Mouse (Mus musculus) midbrain, postnatal 0 days (tissue): ENCODE measurements around the gene Txnip. TPM values are rescaled to one million over a fixed set of nuclear protein-coding genes. Genes with fewer than 3 reads are reported as not detected.

ENCODE experiments used
- ATAC-seq: fragments of 200-750 bp; cut with Nextera tagmentation; 2 replicates; pipeline ENCODE4 v1.8.0; 2017; ENCODE audit warnings: moderate number of reproducible peaks, mild to moderate bottlenecking, moderate TSS enrichment, moderate library complexity; ENCODE audit not compliant: low FRiP score
- DNase-seq: peaks from one replicate; pipeline ENCODE4 v3.0.0-alpha.2; 2015; ENCODE audit warnings: low spot score
- H3K27ac ChIP-seq: fragments of 300-500 bp; sonication (generic); 2 replicates; pipeline ENCODE4 v1.5.1; 2014; ENCODE audit warnings: low read depth, mild to moderate bottlenecking, low read length, mixed read lengths
- H3K27me3 ChIP-seq: fragments of 300-500 bp; sonication (generic); 2 replicates; pipeline ENCODE4 v1.6.1; 2014; ENCODE audit warnings: low read length, control low read depth, mixed read lengths; ENCODE audit not compliant: insufficient read depth
- H3K36me3 ChIP-seq: fragments of 300-500 bp; sonication (generic); 2 replicates; pipeline ENCODE4 v1.6.1; 2014; ENCODE audit warnings: low read length, control low read depth, mixed read lengths; ENCODE audit not compliant: insufficient read depth
- H3K4me1 ChIP-seq: fragments of 300-500 bp; sonication (generic); 2 replicates; pipeline ENCODE4 v1.6.1; 2014; ENCODE audit warnings: mild to moderate bottlenecking, control low read depth, antibody characterized with exemption, low read length, mixed read lengths; ENCODE audit not compliant: insufficient read depth
- H3K4me2 ChIP-seq: fragments of 300-500 bp; sonication (generic); 2 replicates; pipeline ENCODE4 v1.6.1; 2014; ENCODE audit warnings: low read depth, mild to moderate bottlenecking, low read length, mixed read lengths; ENCODE audit not compliant: poor library complexity, severe bottlenecking
- H3K4me3 ChIP-seq: fragments of 300-500 bp; sonication (generic); 2 replicates; pipeline ENCODE4 v1.5.1; 2014; ENCODE audit warnings: low read depth, mild to moderate bottlenecking, low read length, moderate library complexity
- H3K9ac ChIP-seq: fragments of 300-500 bp; sonication (generic); replicated peaks from 2 replicates; pipeline ENCODE4 v1.6.1; 2014; ENCODE audit warnings: mild to moderate bottlenecking, low read length, moderate library complexity, mixed read lengths; ENCODE audit not compliant: poor library complexity, severe bottlenecking
- H3K9me3 ChIP-seq: fragments of 300-500 bp; sonication (generic); 2 replicates; pipeline ENCODE4 v1.6.1; 2016; ENCODE audit warnings: low read length, control low read depth
- CTCF ChIP-seq: IDR thresholded peaks from 2 replicates; pipeline ENCODE4 v1.5.1; 2016; ENCODE audit warnings: antibody characterized with exemption, mild to moderate bottlenecking
- WGBS: fragments of 180-500 bp; shearing (Covaris S2); extraction: QIAGEN DNeasy Blood & Tissue Kit; methylation state at CpG from one replicate; pipeline ENCODE4 v1.1.7; 2014; 5-methylcytosine and 5-hydroxymethylcytosine counted together
- polyA plus RNA-seq: library from polyadenylated mRNA; unstranded; fragments of >200 nt; fragmentation: Nextera tagmentation; extraction: Ambion mirVana; gene quantifications from 2 replicates; pipeline ENCODE4 v1.2.1, GENCODE M21; 2015
- total RNA-seq: library from RNA; depleted of rRNA; stranded (reverse); fragments of >200 nt; gene quantifications from 2 replicates; pipeline ENCODE4 v1.2.3, GENCODE M21; 2014

The Txnip gene
- total and polyA plus RNA-seq, 2 experiments from 2014 or later = 116 to 145 TPM

- WGBS = 84% methylated on average over 13 of the region's 13 CpGs
- DNase-seq (no peak), ATAC-seq (no peak)
- no peaks in the 10 kb centered on the region for H3K36me3 ChIP-seq
- H3K4me1 ChIP-seq = no peaks in the 10 kb centered on the region
- H3K27ac ChIP-seq = no peak overlapping the region
- no peaks in the 10 kb centered on the region for H3K27me3 ChIP-seq
- no peak overlapping the region for H3K4me3 ChIP-seq
- H3K9me3 ChIP-seq = no peaks in the 10 kb centered on the region
- TF ChIP-seq CTCF = no peak
- H3K4me2 ChIP-seq = no peak overlapping the region
- H3K9ac ChIP-seq = no peak overlapping the region
These were observed 11.7 kb downstream of the Txnip start for GRCm38 (mm10) chr3:96569506-96569905.

GRCm38 (mm10) chr3:96569966-96570605 lies 12.3 kb downstream of the Txnip start:
- Histone ChIP-seq H3K27ac (no peak overlapping the region), H3K4me1 (no peaks in the 10 kb centered on the region), H3K9me3 (no peaks in the 10 kb centered on the region), H3K9ac (no peak overlapping the region), H3K27me3 (no peaks in the 10 kb centered on the region), H3K4me3 (no peak overlapping the region), H3K4me2 (no peak overlapping the region), H3K36me3 (no peaks in the 10 kb centered on the region)
- ATAC-seq (no peak), DNase-seq (no peak)
- TF ChIP-seq CTCF = no peak
- 92% methylated on average over 11 of the region's 11 CpGs for WGBS

DNA sequence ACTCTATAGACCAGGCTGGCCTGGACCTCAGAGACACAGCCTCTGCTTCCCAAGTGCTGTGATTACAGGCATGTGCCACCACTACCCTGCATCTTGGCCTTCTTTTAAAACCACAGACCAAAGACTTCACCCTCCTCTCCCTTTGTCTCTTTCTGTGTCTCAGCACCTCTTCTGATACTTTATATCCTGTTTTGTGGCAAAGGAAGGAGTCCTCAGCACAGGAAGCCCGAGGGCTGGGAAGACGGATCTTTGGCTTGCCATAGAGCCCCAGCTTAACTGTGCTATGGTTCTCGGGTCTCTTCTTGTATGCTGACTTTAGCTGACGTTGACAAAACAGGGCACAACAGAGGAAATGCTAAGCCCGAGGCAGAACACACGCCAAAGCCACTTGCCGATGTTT lies 12.9 kb downstream of the Txnip start:
- Histone ChIP-seq H3K27ac (no peak overlapping the region), H3K4me1 (no peaks in the 10 kb centered on the region), H3K9ac (no peak overlapping the region), H3K9me3 (no peaks in the 10 kb centered on the region), H3K4me3 (no peak overlapping the region), H3K36me3 (no peaks in the 10 kb centered on the region), H3K27me3 (no peaks in the 10 kb centered on the region), H3K4me2 (no peak overlapping the region)
- DNase-seq = no peak
- TF ChIP-seq CTCF = no peak
- ATAC-seq = no peak
- 74% methylated on average over 7 of the region's 7 CpGs for WGBS

GRCm38 (mm10) chr3:96571336-96571735 lies 13.6 kb downstream of the Txnip start:
- no peaks in the 10 kb centered on the region for H3K9me3 ChIP-seq
- ATAC-seq = no peak
- H3K27me3 ChIP-seq = no peaks in the 10 kb centered on the region
- 83% methylated on average over 2 of the region's 2 CpGs for WGBS
- no peak overlapping the region for H3K4me3 ChIP-seq
- no peaks in the 10 kb centered on the region for H3K4me1 ChIP-seq
- H3K4me2 ChIP-seq = no peak overlapping the region
- no peak overlapping the region for H3K27ac ChIP-seq
- DNase-seq = no peak
- H3K36me3 ChIP-seq = no peaks in the 10 kb centered on the region
- no peak for TF ChIP-seq CTCF
- H3K9ac ChIP-seq = no peak overlapping the region

- Histone ChIP-seq H3K4me1 (no peaks in the 10 kb centered on the region), H3K27ac (no peak overlapping the region), H3K27me3 (no peaks in the 10 kb centered on the region), H3K9ac (no peak overlapping the region), H3K4me2 (no peak overlapping the region), H3K9me3 (no peaks in the 10 kb centered on the region), H3K4me3 (no peak overlapping the region), H3K36me3 (no peaks in the 10 kb centered on the region)
- 79% methylated on average over 16 of the region's 16 CpGs for WGBS
- TF ChIP-seq CTCF = no peak
- no peak for ATAC-seq
- no peak for DNase-seq
These were observed 14.3 kb downstream of the Txnip start for GRCm38 (mm10) chr3:96571896-96572698.
